Mouse (Mus musculus): ENCODE data around the gene Gm10139.
"Not testable (repeated sequence)": the region's sequence is repeated elsewhere in the genome, so short reads cannot be mapped to it uniquely, and the experiment has no call there.

Gm10139 gene

DNA sequence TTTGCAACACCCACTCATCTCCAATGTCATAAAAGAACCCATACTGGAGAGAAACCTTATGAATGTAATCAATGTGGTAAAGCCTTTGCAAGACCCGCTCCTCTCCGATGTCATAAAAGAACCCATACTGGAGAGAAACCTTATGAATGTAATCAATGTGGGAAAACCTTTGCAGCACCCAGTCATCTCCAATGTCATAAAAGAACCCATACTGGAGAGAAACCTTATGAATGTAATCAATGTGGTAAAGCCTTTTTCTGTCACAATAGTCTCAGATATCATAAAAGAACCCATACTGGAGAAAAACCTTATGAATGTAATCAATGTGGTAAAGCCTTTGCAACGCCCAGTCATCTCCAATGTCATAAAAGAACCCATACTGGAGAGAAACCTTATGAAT is at the start of gene Gm10139:
TSS of gene Gm10139 (plus strand) at position 301 of the 400 bp plus-strand sequence.
- in situ Hi-C loops (cut with MboI; ENCODE audit: low pct_unique_long_range_greater_than_20kb in 1 of 2, low sequenced_read_pairs in 2 of 2, unreplicated experiment in 1 of 2) = not testable (repeated sequence)

DNA sequence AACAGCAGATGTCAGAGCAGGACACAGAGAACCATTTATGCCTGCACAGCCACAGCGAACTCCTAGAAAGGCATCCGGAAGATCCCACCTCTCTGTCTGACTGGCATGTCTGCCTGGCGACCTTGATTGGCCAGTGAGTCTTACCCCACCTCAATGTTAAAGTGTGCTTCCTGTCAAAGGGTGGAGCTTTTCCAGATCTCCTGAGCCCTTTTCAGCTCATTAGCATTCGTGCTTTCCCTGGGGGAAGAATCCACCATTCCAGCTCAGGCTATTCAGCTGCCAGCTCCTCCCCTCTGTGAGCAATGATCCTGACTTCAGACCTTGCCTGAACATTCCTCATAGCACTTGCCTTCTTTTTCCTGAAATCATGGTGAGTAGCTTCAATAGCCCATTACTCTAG is 45.2 kb downstream of the Gm10139 start:
- in situ Hi-C loops (cut with MboI; ENCODE audit: low pct_unique_long_range_greater_than_20kb in 1 of 2, low sequenced_read_pairs in 2 of 2, unreplicated experiment in 1 of 2) = not testable (repeated sequence)

Measured in mouse embryonic stem cell (cell line).